Mouse (Mus musculus): ENCODE measurements at regions not wholly inside any gene's neighbourhood (a gene's known extent, or its start where the extent isn't known, plus 50 kb on each side); places are given as distances from the start of the nearest gene placed in this dataset.

GRCm38 (mm10) chr11:38681264-38681663 is 1445.5 kb upstream of the Tenm2 start:
- H3K27ac ChIP-seq (replicated peaks), result 0 out of 2 replicates have a peak overlapping the region, but pooled peaks have one; percentile 10
- peaks cover 14% of the 10 kb centered on the region for H3K4me1 ChIP-seq
- 51% methylated on average over 7 of the region's 7 CpGs for WGBS
- no peaks in the 10 kb centered on the region for H3K27me3 ChIP-seq (ENCODE audit: low read depth, poor library complexity, severe bottlenecking)
- no peak for DNase-seq (ENCODE audit: low spot score)
- no peaks in the 10 kb centered on the region for H3K36me3 ChIP-seq
- H3K4me3 ChIP-seq, result no peak overlapping the region
- no peaks in the 10 kb centered on the region for H3K9me3 ChIP-seq (replicated peaks)

DNA sequence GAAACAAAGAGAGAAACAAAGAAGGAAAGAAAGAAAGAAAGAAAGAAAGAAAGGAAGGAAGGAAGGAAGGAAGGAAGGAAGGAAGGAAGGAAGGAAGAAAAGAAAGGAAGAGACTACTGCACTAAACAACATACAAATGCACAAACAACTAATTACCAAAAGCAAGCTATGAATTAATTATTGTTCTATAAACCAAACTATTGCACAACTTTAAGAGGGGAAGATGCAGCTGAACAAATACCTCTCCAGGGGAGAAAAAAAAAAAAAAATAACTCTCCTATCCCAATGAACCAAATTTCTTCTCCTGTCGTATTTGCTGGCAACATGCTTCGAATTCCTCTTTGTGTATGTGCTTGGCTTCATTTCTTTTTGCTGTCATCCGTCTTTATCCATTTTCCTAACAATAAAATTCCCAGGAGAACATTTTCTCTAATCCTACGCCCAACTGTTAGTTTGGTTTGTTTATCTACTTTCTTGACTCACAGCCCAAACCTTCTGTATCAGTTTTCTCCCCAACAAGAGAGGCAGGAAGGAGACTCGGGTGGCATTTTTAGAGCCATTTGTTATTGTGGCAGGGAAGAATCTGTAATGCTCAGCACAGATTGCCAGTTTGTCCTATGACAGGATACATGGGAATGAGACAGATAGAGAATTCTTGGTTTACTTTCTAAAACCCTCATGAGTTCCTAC is 1437.7 kb upstream of the Tenm2 start:
- Histone ChIP-seq H3K9me3 (replicated peaks) (no peaks in the 10 kb centered on the region), H3K36me3 (no peaks in the 10 kb centered on the region), H3K27ac (replicated peaks) (no peak overlapping the region), H3K27me3 (ENCODE audit: low read depth, poor library complexity, severe bottlenecking) (no peaks in the 10 kb centered on the region), H3K4me1 (no peaks in the 10 kb centered on the region), H3K4me3 (no peak overlapping the region)
- DNase-seq (ENCODE audit: low spot score), result no peak
- 74% methylated on average over 5 of the region's 5 CpGs for WGBS

Measured in midbrain, embryonic 10.5 days (tissue).